Mouse (Mus musculus): ENCODE results near the gene Rpn1.

DNA sequence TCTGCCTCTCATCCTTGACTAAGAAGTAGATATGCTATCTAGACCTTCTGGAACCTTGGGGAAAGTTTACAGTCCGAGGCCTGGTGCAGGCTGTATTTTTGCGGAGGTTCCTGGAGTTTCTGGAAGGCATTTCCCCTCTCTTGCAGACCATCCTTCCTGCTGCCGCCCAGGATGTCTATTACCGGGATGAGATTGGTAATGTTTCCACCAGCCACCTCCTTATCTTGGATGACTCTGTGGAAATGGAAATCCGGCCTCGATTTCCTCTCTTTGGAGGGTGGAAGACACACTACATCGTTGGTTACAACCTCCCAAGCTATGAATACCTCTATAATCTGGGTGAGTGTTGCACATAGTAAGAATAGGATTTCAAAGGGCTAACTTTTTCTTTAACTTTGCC, 11.1 kb downstream of the Rpn1 start:
- no peak for TF ChIP-seq POLR2A (IDR thresholded peaks at IDR 0.05; ENCODE audit: insufficient read length, low read depth)
- TF ChIP-seq USF1 (IDR thresholded peaks at IDR 0.05; ENCODE audit: low read depth): no peak
- TF ChIP-seq MAX (IDR thresholded peaks at IDR 0.05; ENCODE audit: low read depth): no peak
- TF ChIP-seq TCF12 (IDR thresholded peaks at IDR 0.05; ENCODE audit: insufficient read depth, poor library complexity, severe bottlenecking): no peak
- TF ChIP-seq REST (IDR thresholded peaks at IDR 0.05; ENCODE audit: insufficient read depth, insufficient read length): no peak
- no peak for TF ChIP-seq MYOG (IDR thresholded peaks at IDR 0.05; ENCODE audit: control insufficient read depth in 1 of 3, insufficient read depth in 1 of 3, insufficient read length in 2 of 3, low read depth in 2 of 3)
- TF ChIP-seq E2F4 (IDR thresholded peaks at IDR 0.05; ENCODE audit: insufficient read depth): no peak
- no peak for TF ChIP-seq TCF3 (IDR thresholded peaks at IDR 0.05; ENCODE audit: insufficient read length, low read depth)

Data from myocyte (in vitro differentiated cells).